Mouse (Mus musculus) myocyte (in vitro differentiated cells): Measurements from ENCODE around the gene Gm525.

Experiments
- E2F4 ChIP-seq: IDR thresholded peaks from one replicate; pipeline ENCODE4 v1.6.1; 2011; ENCODE audit warnings: mild to moderate bottlenecking, control low read depth, moderate library complexity; ENCODE audit not compliant: insufficient read depth
- MYOD1 ChIP-seq, 3 experiments: IDR thresholded peaks; one replicate each; pipeline ENCODE4 v1.6.1; 2011; ENCODE audit warnings: control low read depth in 2 of 3, low read depth in 2 of 3, mild to moderate bottlenecking in 2 of 3, moderate library complexity in 1 of 3; ENCODE audit not compliant: insufficient read length in 2 of 3, control insufficient read depth in 1 of 3
- MYOG ChIP-seq, 3 experiments: IDR thresholded peaks; one replicate each; pipeline ENCODE4 v1.6.1; 2011; ENCODE audit warnings: control low read depth in 2 of 3, low read depth in 2 of 3, mild to moderate bottlenecking in 2 of 3; ENCODE audit not compliant: insufficient read length in 2 of 3, control insufficient read depth in 1 of 3, insufficient read depth in 1 of 3
- POLR2A ChIP-seq: IDR thresholded peaks from one replicate; pipeline ENCODE4 v1.6.1; 2011; ENCODE audit warnings: low read depth, mild to moderate bottlenecking, control low read depth, moderate library complexity; ENCODE audit not compliant: insufficient read length
- TCF12 ChIP-seq: IDR thresholded peaks from one replicate; pipeline ENCODE4 v1.6.1; 2011; ENCODE audit warnings: mild to moderate bottlenecking, control low read depth; ENCODE audit not compliant: poor library complexity, insufficient read depth, severe bottlenecking
- TCF3 ChIP-seq: IDR thresholded peaks from one replicate; pipeline ENCODE4 v1.6.1; 2011; ENCODE audit warnings: low read depth, control low read depth; ENCODE audit not compliant: insufficient read length

- TF ChIP-seq MYOG (IDR thresholded peaks at IDR 0.05; ENCODE audit: control insufficient read depth in 1 of 3, insufficient read depth in 1 of 3, insufficient read length in 2 of 3, low read depth in 2 of 3) = no peak
- TF ChIP-seq POLR2A = no peak
- TF ChIP-seq E2F4 = no peak
- no peak for TF ChIP-seq TCF12
- no peak for TF ChIP-seq MYOD1 (IDR thresholded peaks at IDR 0.05; ENCODE audit: control insufficient read depth in 1 of 3, insufficient read length in 2 of 3, low read depth in 2 of 3)
- no peak for TF ChIP-seq TCF3
These were observed 5.0 kb upstream of the Gm525 start for GRCm38 (mm10) chr11:89068649-89069048.
